Mouse (Mus musculus): ENCODE measurements around the gene Dyrk1b.
"Not testable (repeated sequence)": the region's sequence is repeated elsewhere in the genome, so short reads cannot be mapped to it uniquely, and the experiment has no call there.

- not testable (repeated sequence) for TF ChIP-seq POLR2A (IDR thresholded peaks at IDR 0.05; ENCODE audit: low read depth, low read length); CTCF (IDR thresholded peaks at IDR 0.05; ENCODE audit: extremely low read depth, insufficient read depth, insufficient read length, insufficient replicate concordance)
Measured at GRCm38 (mm10) chr7:28217811-28218210, 38.5 kb downstream of the Dyrk1b start.

Data from spleen, adult 2 months (tissue).